Mouse (Mus musculus): ENCODE measurements around the gene Krtap3-2.
A peak's percentile ranks its signal among the peaks of the same experiment; 100 is the strongest.
"Not testable (repeated sequence)": the region's sequence is repeated elsewhere in the genome, so short reads cannot be mapped to it uniquely, and the experiment has no call there.

Krtap3-2 gene

DNA sequence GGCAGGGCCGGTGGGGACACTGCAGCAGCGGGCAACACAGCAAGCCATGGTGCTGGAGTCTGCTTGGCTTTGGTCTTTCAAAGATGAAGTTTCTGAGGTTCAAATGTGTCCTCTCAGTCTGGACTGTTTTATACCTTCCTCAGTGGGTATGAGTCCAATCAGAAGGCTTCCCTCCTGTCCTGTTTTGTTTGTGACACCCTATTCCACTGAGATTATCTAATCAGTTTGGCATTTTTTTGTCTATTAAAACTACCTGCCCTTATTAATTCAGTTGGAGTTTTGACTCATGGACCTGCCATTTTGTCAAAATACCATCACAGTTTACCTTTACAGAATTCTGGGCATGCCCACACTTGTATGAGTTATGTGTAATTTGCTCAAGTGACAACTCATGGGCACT is at the start of gene Krtap3-2:
Gene Krtap3-2, minus strand, starts transcription at position 101 of the 400 bp plus-strand sequence.
- no peak for DNase-seq (ENCODE audit: inconsistent ontology term)

DNA sequence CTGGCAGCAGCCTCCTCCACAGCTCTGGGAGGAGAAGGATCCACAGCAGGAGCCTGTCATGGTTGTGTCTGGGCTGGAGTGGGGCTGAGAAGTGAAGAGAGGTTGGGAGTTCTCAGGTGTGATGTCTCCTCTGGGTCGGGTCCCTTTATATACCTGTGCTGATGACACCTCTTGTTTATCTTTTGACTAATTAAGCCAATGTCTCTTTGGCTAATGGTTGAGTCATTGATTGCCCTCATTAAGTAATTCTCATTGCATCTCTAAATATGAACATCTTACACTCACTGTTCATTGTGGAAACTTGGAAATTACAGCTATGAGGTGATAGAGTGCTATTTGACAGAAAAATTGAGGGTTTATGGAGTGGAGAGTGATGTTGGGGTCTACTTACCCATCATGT is 46.6 kb upstream of the Krtap3-2 start, which contains the start of gene Gm11938:
Gene Gm11938, minus strand, starts transcription at position 101 of the 400 bp plus-strand sequence.
- DNase-seq (ENCODE audit: inconsistent ontology term): not testable (repeated sequence)

DNA sequence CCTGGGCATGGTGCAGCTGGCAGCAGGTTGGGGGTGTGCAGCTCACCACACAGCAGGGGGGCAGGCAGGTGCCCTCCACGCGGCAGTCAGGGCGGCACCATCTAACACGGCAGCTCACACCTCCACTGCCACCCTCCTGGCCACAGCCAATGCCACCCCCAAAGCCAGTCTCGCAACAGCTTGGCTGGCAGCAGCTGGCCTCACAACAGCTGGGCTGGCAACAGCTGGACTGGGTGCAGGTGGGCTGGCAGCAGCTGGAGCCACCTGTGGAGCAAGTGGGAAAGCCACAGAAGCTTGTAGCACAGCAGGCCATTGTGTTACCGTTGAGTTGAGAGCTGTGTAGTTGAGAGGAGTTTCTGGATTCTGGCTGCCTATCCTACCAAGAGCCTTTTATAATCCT is 41.1 kb upstream of the Krtap3-2 start, which contains the start of gene Krtap9-3:
Gene Krtap9-3, minus strand, starts transcription at position 364 of the 400 bp plus-strand sequence.
- not testable (repeated sequence) for DNase-seq (ENCODE audit: inconsistent ontology term)

DNA sequence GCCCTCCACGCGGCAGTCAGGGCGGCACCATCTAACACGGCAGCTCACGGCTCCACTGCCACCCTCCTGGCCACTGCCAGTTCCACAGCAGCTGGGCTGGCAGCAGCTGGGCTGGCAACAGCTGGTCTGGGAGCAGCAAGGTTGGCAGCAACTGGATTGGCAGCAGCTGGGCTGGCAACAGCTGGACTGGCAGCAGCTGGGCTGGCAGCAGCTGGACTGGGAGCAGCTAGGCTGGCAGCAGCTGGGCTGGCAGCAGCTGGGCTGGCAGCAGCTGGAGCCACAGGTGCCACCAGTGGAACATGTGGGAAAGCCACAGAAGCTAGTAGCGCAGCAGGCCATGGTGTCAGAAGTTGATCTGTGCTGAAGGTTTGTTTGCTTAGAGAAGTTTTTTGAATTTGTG is 34.3 kb upstream of the Krtap3-2 start, which contains the start of gene Krtap1-3:
Gene Krtap1-3, minus strand, starts transcription at position 359 of the 400 bp plus-strand sequence.
- DNase-seq (ENCODE audit: inconsistent ontology term): no peak

DNA sequence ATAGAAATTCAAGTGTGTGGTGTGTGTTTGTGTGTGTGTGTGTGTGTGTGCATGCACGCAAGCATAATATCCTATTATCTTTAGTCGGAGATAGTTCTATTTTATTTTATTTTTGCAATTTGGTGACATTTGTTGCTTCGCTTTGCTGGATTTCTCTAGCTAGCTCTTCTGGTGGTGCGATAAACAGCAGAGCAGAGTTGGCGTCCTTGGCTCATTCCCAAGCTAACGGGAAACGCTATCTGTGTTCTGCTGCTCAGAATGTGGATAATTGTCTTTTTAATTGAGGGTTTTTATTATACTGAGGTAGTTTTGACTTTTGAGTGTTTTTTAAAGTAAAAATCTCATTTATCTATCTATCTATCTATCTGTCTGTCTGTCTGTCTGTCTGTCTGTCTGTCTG is 28.4 kb upstream of the Krtap3-2 start:
- DNase-seq (ENCODE audit: inconsistent ontology term): no peak

DNA sequence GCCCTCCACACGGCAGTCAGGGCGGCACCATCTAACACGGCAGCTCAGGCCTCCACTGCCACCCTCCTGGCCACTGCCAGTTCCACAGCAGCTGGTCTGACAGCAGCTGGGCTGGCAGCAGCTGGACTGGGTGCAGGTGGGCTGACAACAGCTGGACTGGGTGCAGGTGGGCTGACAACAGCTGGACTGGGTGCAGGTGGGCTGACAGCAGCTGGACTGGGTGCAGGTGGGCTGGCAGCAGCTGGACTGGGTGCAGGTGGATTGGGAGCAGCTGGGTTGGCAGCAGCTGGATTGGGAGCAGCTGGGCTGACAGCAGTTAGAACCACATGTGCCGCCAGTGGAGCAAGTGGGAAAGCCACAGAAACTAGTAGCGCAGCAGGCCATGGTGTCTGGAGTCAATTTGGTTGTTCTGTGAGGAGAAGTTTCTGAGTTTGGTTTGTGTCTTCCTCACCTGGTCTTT is 26.6 kb upstream of the Krtap3-2 start, which contains the start of gene Krtap1-4:
Gene Krtap1-4, minus strand, starts transcription at position 410 of the 460 bp plus-strand sequence.
- DNase-seq (ENCODE audit: inconsistent ontology term): no peak

DNA sequence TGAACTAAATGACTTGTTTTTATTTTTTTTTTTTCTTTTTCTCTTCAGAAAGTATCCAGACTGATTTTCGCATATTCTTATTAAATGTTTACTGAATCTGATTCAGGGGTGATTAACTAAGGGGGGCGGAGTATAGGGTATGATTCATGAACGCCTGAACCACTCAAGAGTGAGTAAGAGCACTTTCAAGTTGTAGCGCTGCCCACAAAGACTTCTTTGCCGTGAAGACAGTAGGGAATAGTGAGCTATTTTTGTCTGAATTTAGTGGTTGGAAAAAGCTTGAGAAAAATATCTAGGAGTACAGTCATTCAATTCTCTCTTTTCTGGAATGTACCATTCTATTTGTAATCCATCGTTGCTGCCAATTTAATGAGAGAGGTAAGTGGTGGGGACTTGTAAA is 24.9 kb upstream of the Krtap3-2 start:
- DNase-seq (ENCODE audit: inconsistent ontology term): peak; percentile 76

DNA sequence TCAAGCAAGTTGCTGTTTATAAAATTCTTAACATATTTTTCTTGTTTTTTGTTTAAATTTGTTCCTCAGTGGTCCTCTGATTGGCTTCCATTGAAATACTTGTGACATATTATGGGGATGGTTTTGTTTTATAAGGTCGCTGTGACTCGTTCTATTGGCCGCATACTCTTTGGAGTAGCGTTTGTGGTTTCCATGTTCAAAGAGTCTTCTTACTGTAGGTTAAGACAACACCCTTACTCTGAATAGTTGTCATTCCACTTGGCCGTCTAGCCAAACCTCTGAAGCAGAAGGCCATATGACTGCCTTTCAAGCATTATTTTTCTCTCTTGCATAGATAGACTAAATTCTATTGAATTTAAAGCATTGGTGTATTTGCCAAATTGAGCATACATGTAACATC is 24.4 kb upstream of the Krtap3-2 start:
- DNase-seq (ENCODE audit: inconsistent ontology term): peak; percentile 46

DNA sequence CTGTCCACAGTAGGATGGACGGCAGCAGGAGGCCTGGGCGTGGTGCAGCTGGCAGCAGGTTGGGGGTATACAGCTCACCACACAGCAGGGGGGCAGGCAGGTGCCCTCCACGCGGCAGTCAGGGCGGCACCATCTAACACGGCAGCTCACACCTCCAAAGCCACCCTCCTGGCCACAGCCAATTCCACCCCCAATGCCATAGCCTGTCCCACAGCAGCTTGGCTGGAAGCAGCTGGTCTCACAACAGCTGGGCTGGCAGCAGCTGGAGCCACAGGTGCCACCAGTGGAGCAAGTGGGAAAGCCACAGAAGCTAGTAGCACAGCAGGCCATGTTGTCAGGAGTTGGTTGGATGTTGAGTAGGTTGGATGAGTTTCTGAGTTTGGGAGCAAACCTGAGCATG is 24.0 kb upstream of the Krtap3-2 start, which contains the start of gene Krtap1-5:
Gene Krtap1-5, minus strand, starts transcription at position 381 of the 400 bp plus-strand sequence.
- DNase-seq (ENCODE audit: inconsistent ontology term): no peak

DNA sequence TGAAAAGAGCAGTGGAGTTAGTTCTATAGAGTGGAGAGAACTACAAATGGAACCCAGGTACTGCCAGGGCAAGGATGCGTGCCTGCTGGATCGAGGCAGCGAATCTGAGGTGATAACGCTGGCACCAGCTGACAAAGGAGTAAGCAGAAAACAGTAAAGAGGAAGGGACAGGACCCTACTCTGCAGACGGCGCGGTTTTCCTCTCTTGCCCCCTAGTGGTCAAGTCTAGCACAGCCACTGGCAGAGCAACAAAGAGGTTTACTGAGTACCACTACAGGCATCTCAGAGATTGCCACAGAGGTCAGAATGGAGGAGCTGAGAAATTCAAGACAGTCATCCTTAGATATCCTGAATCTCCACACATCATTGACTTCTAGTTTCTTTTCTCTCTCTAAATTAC is 17.5 kb upstream of the Krtap3-2 start:
- DNase-seq (ENCODE audit: inconsistent ontology term): peak; percentile 61

DNA sequence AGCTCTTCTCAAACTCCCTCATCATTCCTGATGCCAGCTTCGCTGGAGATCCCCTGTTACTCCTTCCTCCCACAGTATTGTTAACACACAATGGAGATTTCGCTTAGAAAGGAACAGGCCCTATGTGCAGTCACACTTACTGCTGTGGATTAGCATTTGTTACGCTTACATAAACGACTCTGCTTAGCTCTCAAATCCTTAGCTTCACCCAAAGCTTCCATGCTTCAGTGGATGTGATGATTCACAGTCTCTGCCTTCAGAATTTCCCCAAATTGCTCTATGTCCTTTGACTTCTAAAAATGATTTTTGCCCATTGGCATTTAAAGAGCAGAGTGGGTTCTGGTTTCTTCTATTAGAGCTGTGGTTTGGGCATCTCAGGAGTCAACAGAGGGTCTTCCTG is 16.5 kb upstream of the Krtap3-2 start:
- DNase-seq (ENCODE audit: inconsistent ontology term): no peak

DNA sequence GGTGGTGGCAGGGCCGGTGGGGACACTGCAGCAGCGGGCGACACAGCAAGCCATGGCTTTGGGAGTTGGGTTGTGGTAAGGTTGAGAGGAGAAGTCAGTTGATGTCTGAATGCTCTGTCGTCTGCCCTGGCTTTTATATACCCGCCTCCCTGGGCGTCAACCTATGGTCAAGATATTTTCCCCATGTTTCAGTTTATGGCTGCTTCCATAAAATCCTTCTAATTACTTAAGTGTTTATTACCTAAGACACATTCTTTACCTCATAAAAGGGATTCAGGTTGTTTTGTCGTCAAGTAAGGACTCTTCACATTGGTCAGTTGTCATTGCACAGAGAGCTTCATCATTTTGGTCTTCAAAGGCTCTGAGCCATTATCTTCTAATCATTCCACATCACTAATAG is 9.9 kb upstream of the Krtap3-2 start, which contains the start of gene Krtap3-1:
Gene Krtap3-1, minus strand, starts transcription at position 101 of the 400 bp plus-strand sequence.
- DNase-seq (ENCODE audit: inconsistent ontology term): no peak

DNA sequence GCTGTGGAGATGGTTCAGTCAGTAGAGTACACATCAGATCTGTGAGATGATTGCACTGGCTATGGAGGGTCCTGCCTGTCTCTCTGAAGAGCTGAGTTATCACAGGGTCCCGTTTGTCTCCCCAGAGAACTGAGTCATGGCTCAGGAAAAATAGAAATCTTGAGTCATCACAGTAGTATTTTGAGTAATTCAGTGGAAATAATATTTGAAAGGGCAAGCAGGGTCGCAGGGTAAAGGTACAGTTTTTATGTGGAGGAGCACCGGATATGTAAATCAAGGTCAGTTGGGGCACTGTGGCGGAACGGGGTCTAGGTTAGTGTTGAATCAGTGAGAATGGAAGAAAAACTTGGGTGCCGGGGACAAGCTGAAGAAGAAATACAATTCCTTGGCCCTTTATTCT is 5.9 kb upstream of the Krtap3-2 start:
- DNase-seq (ENCODE audit: inconsistent ontology term): no peak

DNA sequence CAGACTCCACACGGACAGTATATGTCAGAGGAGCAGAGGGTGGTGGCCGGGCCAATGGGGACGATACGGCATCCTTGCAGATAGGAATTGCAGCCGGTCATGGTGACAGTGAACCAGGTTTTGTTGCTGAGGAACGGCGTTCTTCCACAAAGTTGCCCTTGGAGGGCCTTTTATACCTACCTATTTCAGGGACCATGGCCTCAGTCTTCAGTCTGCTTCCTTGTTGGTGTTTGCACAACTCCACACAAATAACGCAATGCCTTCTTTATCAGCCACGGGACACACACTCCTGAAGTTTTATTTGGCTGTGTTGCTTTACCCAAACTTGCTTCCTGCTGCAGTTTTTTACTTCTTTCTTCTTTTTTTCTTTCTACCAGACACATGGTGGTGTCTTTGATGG is 2.7 kb upstream of the Krtap3-2 start, which contains the start of gene Gm11939:
Gene Gm11939, minus strand, starts transcription at position 101 of the 400 bp plus-strand sequence.
- DNase-seq (ENCODE audit: inconsistent ontology term): no peak

DNA sequence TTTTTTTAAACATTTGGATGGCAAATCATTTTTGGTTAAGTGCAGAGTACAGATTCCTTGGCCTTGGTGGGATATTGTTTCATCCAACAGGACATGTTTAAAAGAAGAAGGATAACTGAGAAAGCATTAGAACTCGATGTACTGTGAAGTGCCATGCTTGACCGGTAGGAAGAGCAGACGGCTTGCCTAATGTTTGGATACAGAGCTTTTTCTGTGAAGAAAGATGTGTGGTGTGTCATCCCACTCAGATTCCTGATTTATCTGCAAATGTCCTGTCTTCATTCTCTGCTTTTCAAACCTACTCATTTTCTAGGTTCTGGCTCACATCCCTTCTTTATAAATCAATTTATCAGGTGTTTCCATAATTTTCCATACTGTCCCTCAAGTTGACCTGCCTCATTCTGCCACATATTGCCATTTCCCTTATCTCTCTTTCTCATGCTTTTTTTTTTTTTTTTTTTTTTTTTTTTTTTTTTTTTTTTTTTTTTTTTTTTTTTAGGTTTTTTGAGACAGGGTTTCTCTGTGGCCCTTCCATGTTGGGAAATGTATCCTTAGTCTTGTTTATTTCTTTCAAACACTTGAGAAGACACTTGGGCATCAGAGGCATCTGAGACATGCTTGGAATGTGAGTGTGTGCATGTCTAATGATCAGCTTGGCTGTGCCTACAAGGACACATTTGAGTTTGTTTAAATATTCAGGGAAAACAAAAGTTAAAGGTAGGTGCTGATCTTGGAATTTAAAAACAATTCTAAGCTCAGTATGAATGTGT is 1.5 kb upstream of the Krtap3-2 start:
- DNase-seq (ENCODE audit: inconsistent ontology term): peak; percentile 39

DNA sequence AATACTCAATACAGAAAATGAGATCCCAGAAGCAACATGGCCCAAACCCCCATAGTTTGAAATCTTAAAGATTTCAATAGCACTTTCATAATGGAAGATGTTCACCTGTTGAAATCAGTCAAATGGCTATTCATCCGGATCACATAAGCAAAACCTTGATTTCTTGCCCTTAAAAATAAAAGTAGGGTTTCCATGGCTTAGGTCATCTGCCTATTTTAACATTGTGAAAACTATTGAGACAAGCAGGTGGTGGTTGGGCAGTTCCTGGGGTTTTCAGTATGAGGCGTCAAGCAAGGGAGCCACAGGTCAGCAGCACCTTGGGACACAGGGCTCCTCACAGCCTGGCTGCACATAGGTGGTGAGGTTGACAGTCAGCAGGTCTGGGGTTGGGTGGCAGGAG is 458 bp downstream of the Krtap3-2 start:
- DNase-seq (ENCODE audit: inconsistent ontology term): no peak

DNA sequence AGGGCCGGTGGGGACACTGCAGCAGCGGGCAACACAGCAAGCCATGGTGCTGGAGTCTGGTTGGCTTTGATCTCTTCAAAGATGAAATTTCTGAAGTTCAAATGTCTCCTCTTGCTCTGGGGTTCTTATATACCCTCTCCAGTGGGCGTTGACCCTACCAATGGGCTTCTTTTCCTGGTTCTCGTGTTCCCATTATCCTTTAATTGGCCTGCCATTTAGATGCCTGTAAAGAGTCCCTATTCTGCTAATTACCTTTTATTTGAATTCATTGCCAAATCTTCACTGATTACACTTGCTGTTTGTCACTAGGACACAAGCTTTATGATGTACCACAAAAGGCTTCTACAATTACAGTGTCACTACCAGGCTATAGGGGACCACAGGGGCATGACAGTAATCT is 5.9 kb downstream of the Krtap3-2 start, which contains the start of gene Krtap3-3:
Gene Krtap3-3, minus strand, starts transcription at position 101 of the 400 bp plus-strand sequence.
- no peak for DNase-seq (ENCODE audit: inconsistent ontology term)

DNA sequence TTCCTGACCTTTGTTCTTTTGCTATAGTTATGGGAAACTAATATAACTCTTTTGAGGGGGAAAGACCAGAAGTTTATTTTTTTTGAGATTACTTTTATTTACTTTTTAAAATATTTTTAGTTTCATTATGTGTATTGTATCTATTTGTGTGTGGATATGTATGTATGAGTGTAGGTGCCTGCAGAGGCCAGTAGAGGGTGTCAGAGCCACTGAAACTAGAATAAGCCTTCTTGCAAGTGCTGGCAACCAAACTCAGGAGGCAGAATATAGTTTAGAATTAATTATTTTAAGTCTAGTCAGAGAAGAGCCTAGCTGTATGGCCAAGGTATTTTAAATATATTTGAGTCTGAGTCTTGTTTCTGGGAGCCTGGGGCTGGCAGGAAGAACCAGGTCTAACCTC is 8.8 kb downstream of the Krtap3-2 start:
- no peak for DNase-seq (ENCODE audit: inconsistent ontology term)

DNA sequence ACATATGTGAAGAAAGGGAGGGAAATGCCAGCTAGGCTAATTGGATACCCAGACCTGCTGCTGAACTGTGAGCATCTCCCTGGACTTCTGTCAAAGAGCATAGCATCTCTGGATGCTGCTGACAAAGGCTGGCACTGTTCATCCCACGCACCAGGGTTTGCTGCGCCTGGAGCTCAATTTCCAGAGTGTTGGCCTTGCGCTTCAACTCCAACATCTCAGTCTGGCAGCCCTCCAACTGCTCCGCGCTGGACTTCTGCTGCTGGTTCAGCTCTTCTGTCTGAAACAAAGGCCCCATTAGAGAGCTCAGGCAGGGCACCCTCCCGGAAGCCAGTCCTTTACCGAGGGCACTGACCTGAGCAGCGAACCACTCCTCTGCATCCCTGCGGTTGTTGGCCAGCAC is 16.9 kb downstream of the Krtap3-2 start:
- peak; percentile 96 for DNase-seq (ENCODE audit: inconsistent ontology term)

DNA sequence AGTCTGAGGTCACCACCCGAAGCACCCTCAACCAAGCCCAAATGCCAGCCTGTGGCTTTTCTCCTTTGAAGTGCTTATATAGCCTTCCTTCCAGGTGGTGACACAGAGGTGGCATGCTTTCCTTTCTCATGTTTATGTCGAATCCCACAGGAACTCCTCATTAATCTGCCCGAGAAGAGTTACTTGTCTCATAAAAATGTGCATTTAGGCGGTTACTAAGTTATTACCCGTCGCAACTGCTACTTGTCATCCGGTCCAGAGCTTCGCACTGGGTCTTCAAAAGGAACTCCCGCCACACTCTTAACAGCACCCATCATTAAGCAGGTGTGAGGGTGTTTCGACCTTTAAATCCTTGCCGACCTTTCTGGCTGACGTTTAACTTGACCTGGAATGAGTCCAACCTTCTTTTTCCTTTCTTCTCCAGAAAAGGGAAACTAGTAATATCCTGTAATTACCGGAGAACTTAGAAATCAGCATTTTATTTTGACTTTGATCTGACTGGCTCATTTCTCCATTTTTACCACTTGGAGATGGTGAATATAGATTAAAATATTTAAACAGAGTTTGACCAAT is 35.3 kb downstream of the Krtap3-2 start, which contains the start of gene Krt39:
Gene Krt39, minus strand, starts transcription at position 51 of the 573 bp plus-strand sequence.
- no peak for DNase-seq (ENCODE audit: inconsistent ontology term)

DNA sequence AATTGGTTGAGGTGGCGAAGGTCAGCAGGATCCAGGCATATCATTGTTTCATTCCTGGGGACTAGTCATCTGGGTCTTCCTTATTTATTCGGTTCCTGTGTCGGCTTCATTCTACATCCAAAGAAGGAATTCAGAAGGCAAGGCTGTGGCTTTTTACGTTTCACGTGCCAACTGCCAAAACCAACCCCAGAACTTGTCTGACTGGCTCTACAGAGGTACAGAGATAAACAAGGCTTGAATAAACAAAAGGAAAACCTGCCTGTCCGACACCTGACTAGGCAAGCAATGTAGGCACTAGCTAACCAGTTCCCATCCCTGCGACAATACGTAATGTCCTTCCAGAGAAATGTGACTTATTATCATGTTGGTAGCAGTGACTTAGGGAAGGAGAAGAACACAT is 42.6 kb downstream of the Krtap3-2 start:
- no peak for DNase-seq (ENCODE audit: inconsistent ontology term)
